Mouse (Mus musculus) forebrain, embryonic 11.5 days (tissue): Measurements from ENCODE around the gene Olfr314. TPM values are rescaled to one million over a fixed set of nuclear protein-coding genes. Genes with fewer than 3 reads are reported as not detected.
A peak's percentile ranks its signal among the peaks of the same experiment; 100 is the strongest.

Experiments
- ATAC-seq: fragments of 200-750 bp; cut with Nextera tagmentation; replicated peaks from 2 replicates; pipeline ENCODE4 v1.8.0; 2017; ENCODE audit warnings: moderate TSS enrichment; ENCODE audit not compliant: low FRiP score
- DNase-seq: peaks from one replicate; pipeline ENCODE4 v3.0.0-alpha.2; 2017; ENCODE audit warnings: low spot score
- H3K27ac ChIP-seq: fragments of 300-500 bp; sonication (generic); 2 replicates; pipeline ENCODE4 v1.5.1; 2014; ENCODE audit warnings: low read depth, low read length
- H3K27me3 ChIP-seq: fragments of 300-500 bp; sonication (generic); 2 replicates; pipeline ENCODE4 v1.6.1; 2014; ENCODE audit warnings: mild to moderate bottlenecking, low read length, mixed read lengths; ENCODE audit not compliant: control insufficient read depth, insufficient read depth
- H3K36me3 ChIP-seq: fragments of 300-500 bp; sonication (generic); 2 replicates; pipeline ENCODE4 v1.6.1; 2014; ENCODE audit warnings: mild to moderate bottlenecking, low read length, moderate library complexity, mixed read lengths; ENCODE audit not compliant: control insufficient read depth, insufficient read depth
- H3K4me1 ChIP-seq: fragments of 300-500 bp; sonication (generic); replicated peaks from 2 replicates; pipeline ENCODE4 v1.6.1; 2014; ENCODE audit warnings: low read length, mixed read lengths; ENCODE audit not compliant: control insufficient read depth, insufficient read depth
- H3K4me2 ChIP-seq: fragments of 300-500 bp; sonication (generic); 2 replicates; pipeline ENCODE4 v1.6.1; 2014; ENCODE audit warnings: low read depth, mild to moderate bottlenecking, low read length, moderate library complexity, mixed read lengths; ENCODE audit not compliant: severe bottlenecking
- H3K4me3 ChIP-seq: fragments of 300-500 bp; sonication (generic); 2 replicates; pipeline ENCODE4 v1.5.1; 2014; ENCODE audit warnings: low read depth, low read length
- H3K9ac ChIP-seq: fragments of 300-500 bp; sonication (generic); 2 replicates; pipeline ENCODE4 v1.6.1; 2014; ENCODE audit warnings: low read length
- H3K9me3 ChIP-seq: fragments of 300-500 bp; sonication (generic); 2 replicates; pipeline ENCODE4 v1.6.1; 2016; ENCODE audit warnings: low read length, mixed read lengths; ENCODE audit not compliant: control insufficient read depth
- WGBS: fragments of 180-500 bp; shearing (Covaris S2); extraction: QIAGEN DNeasy Blood & Tissue Kit; methylation state at CpG from one replicate; pipeline ENCODE4 v1.1.7; 2014; 5-methylcytosine and 5-hydroxymethylcytosine counted together
- polyA plus RNA-seq: library from polyadenylated mRNA; unstranded; fragments of >200 nt; fragmentation: Nextera tagmentation; extraction: Ambion mirVana; gene quantifications from 2 replicates; pipeline ENCODE4 v1.2.1, GENCODE M21; 2014

Gene Olfr314
- polyA plus RNA-seq, 1 experiment from 2014 or later: not detected

GRCm38 (mm10) chr11:58789532-58789931, 6.8 kb downstream of the Olfr314 start:
- WGBS: 26% methylated on average over 3 of the region's 3 CpGs
- Histone ChIP-seq H3K27ac (no peak overlapping the region), H3K9me3 (no peaks in the 10 kb centered on the region), H3K36me3 (no peaks in the 10 kb centered on the region), H3K9ac (no peak overlapping the region), H3K27me3 (no peaks in the 10 kb centered on the region), H3K4me3 (no peak overlapping the region), H3K4me2 (no peak overlapping the region), H3K4me1 (no peaks in the 10 kb centered on the region)
- DNase-seq (no peak), ATAC-seq (no peak)

GRCm38 (mm10) chr11:58790053-58790452, 7.3 kb downstream of the Olfr314 start:
- DNase-seq: no peak
- 65% methylated on average over 2 of the region's 2 CpGs for WGBS
- Histone ChIP-seq H3K27ac (no peak overlapping the region), H3K9me3 (no peaks in the 10 kb centered on the region), H3K4me3 (no peak overlapping the region), H3K9ac (no peak overlapping the region), H3K27me3 (no peaks in the 10 kb centered on the region), H3K4me2 (no peak overlapping the region), H3K4me1 (no peaks in the 10 kb centered on the region), H3K36me3 (no peaks in the 10 kb centered on the region)
- ATAC-seq: no peak

- H3K4me3 ChIP-seq: no peak overlapping the region
- no peaks in the 10 kb centered on the region for H3K4me1 ChIP-seq
- H3K9me3 ChIP-seq: no peaks in the 10 kb centered on the region
- WGBS: 89% methylated on average over 6 of the region's 6 CpGs
- H3K27me3 ChIP-seq: no peaks in the 10 kb centered on the region
- H3K9ac ChIP-seq: no peak overlapping the region
- ATAC-seq: no peak
- no peak overlapping the region for H3K4me2 ChIP-seq
- no peaks in the 10 kb centered on the region for H3K36me3 ChIP-seq
- H3K27ac ChIP-seq: no peak overlapping the region
- no peak for DNase-seq
Observed at GRCm38 (mm10) chr11:58790646-58791045, 7.9 kb downstream of the Olfr314 start.

- no peak for ATAC-seq
- no peaks in the 10 kb centered on the region for H3K27me3 ChIP-seq
- no peak overlapping the region for H3K27ac ChIP-seq
- no peaks in the 10 kb centered on the region for H3K36me3 ChIP-seq
- WGBS: 84% methylated on average over 2 of the region's 2 CpGs
- no peak overlapping the region for H3K4me2 ChIP-seq
- no peak for DNase-seq
- no peaks in the 10 kb centered on the region for H3K4me1 ChIP-seq
- H3K9me3 ChIP-seq: no peaks in the 10 kb centered on the region
- H3K4me3 ChIP-seq: no peak overlapping the region
- H3K9ac ChIP-seq: no peak overlapping the region
Observed at GRCm38 (mm10) chr11:58795856-58796255, 13.1 kb downstream of the Olfr314 start.

- Histone ChIP-seq H3K27me3 (no peaks in the 10 kb centered on the region), H3K4me2 (no peak overlapping the region), H3K27ac (no peak overlapping the region), H3K36me3 (no peaks in the 10 kb centered on the region), H3K9ac (no peak overlapping the region), H3K9me3 (no peaks in the 10 kb centered on the region), H3K4me1 (no peaks in the 10 kb centered on the region), H3K4me3 (no peak overlapping the region)
- WGBS: 77% methylated on average over 7 of the region's 7 CpGs
- ATAC-seq (no peak), DNase-seq (no peak)
Observed at GRCm38 (mm10) chr11:58796850-58797249, 14.1 kb downstream of the Olfr314 start.

GRCm38 (mm10) chr11:58799747-58800146, 17.0 kb downstream of the Olfr314 start:
- Histone ChIP-seq H3K27ac (no peak overlapping the region), H3K9me3 (no peaks in the 10 kb centered on the region), H3K9ac (no peak overlapping the region), H3K4me3 (no peak overlapping the region), H3K36me3 (no peaks in the 10 kb centered on the region), H3K27me3 (no peaks in the 10 kb centered on the region), H3K4me1 (no peaks in the 10 kb centered on the region), H3K4me2 (no peak overlapping the region)
- DNase-seq (no peak), ATAC-seq (no peak)
- 79% methylated on average over 5 of the region's 5 CpGs for WGBS

GRCm38 (mm10) chr11:58801558-58802228, 18.9 kb downstream of the Olfr314 start, which contains the start of gene Fam183b:
Fam183b (minus strand) TSS chr11:58801960.
- Histone ChIP-seq H3K9ac (no peak within 1 kb of the TSS), H3K4me2 (no peak within 1 kb of the TSS), H3K4me3 (no peak within 1 kb of the TSS), H3K4me1 (no peaks in the 10 kb centered on the region), H3K9me3 (no peaks in the 10 kb centered on the region), H3K27me3 (no peaks in the 10 kb centered on the region), H3K36me3 (no peaks in the 10 kb centered on the region), H3K27ac (no peak within 1 kb of the TSS)
- WGBS: 39% methylated on average over 14 of the region's 14 CpGs
- DNase-seq (peak; percentile 58), ATAC-seq (peak; percentile 49; the same call in 1 of the 2 replicates)

- Histone ChIP-seq H3K4me1 (no peaks in the 10 kb centered on the region), H3K4me2 (no peak overlapping the region), H3K27me3 (no peaks in the 10 kb centered on the region), H3K9ac (no peak overlapping the region), H3K36me3 (no peaks in the 10 kb centered on the region), H3K9me3 (no peaks in the 10 kb centered on the region), H3K4me3 (no peak overlapping the region), H3K27ac (no peak overlapping the region)
- DNase-seq: no peak
- no peak for ATAC-seq
- 82% methylated on average over 4 of the region's 4 CpGs for WGBS
Observed at GRCm38 (mm10) chr11:58803871-58804270, 21.1 kb downstream of the Olfr314 start.

- Histone ChIP-seq H3K27me3 (no peaks in the 10 kb centered on the region), H3K4me3 (no peak overlapping the region), H3K36me3 (no peaks in the 10 kb centered on the region), H3K4me1 (no peaks in the 10 kb centered on the region), H3K4me2 (no peak overlapping the region), H3K9ac (no peak overlapping the region), H3K9me3 (no peaks in the 10 kb centered on the region), H3K27ac (no peak overlapping the region)
- WGBS: 85% methylated on average over 2 of the region's 2 CpGs
- ATAC-seq (no peak), DNase-seq (no peak)
Observed at GRCm38 (mm10) chr11:58804393-58804792, 21.6 kb downstream of the Olfr314 start.
